25 mouse cellular contexts compared by ENCODE assay signal in genomic region chr8:46596530-46596929, GRCm38 (mm10). TPM values are rescaled to one million over a fixed set of nuclear protein-coding genes. Genes with fewer than 3 reads are reported as not detected.
DNase-seq lines count a peak whose midpoint lies in the region; ATAC-seq and TF ChIP-seq lines count a peak whose summit lies in the region.
"Had no signal": no experiment of that assay in that cellular context is flagged by ENCODE, and none has a peak within 500 bp of the region (broad histone marks: within the 10 kb centered on the region; RNA-seq: fewer than 3 reads in every experiment).

No protein-coding gene starts in this region.

- H3K9me3 ChIP-seq in liver, embryonic 13.5 days (replicated peaks): no peaks in the 10 kb centered on the region
- H3K9me3 ChIP-seq in liver, embryonic 11.5 days (ENCODE audit: control insufficient read depth, low read length): no peaks in the 10 kb centered on the region
- H3K9me3 ChIP-seq in MEL (replicated peaks; ENCODE audit: insufficient read depth, low read length): no peaks in the 10 kb centered on the region
- H3K9me3 ChIP-seq in forebrain, embryonic 12.5 days: no peaks in the 10 kb centered on the region
- H3K9me3 ChIP-seq: embryonic facial prominence, embryonic 10.5 days; embryonic facial prominence, embryonic 12.5 days; G1E had no signal

- WGBS in liver, embryonic 13.5 days (ENCODE audit: insufficient replicate concordance): 62% methylated on average over 2 of the region's 2 CpGs
- WGBS in liver, embryonic 11.5 days: 89% methylated on average over 2 of the region's 2 CpGs
- WGBS in macrophage (ENCODE audit: missing documents): 79% methylated on average over 2 of the region's 2 CpGs
- WGBS in forebrain, embryonic 12.5 days: 92% methylated on average over 2 of the region's 2 CpGs

- DNase-seq in liver, embryonic 13.5 days: no peak
- DNase-seq in liver, embryonic 11.5 days (ENCODE audit: low spot score): no peak
- DNase-seq in 3T3-L1 (ENCODE audit: low read depth, low spot score) (peak; percentile 17), MEL (ENCODE audit: low read depth, low spot score) (peak; percentile 57)
- DNase-seq in embryo, embryonic 10 days (ENCODE audit: low spot score): no peak
- no peak for DNase-seq in c-Kit-positive CD71-positive TER-119-positive erythroid progenitor cells, embryonic 14.5 days (ENCODE audit: low spot score)
- DNase-seq: adrenal gland, adult 2 months; adrenal gland, postnatal 10 days; adrenal gland, postnatal 25 days; B cell, adult 2 months; cerebellum, adult 11 months; cerebellum, adult 18-20 months; cerebellum, adult 8-10 months; cerebellum, adult 9-11 months; cerebellum, postnatal 14 days; cerebellum, postnatal 36 days had no signal

- H3K4me2 ChIP-seq in liver, embryonic 13.5 days: no peak overlapping the region
- H3K4me2 ChIP-seq in liver, embryonic 11.5 days: no peak overlapping the region
- no peak overlapping the region for H3K4me2 ChIP-seq in forebrain, embryonic 12.5 days
- H3K4me2 ChIP-seq: embryonic facial prominence, embryonic 12.5 days had no signal

- no peak for TF ChIP-seq RAD21 in MEL (IDR thresholded peaks at IDR 0.05; ENCODE audit: low read depth, low read length)

- H3K79me2 ChIP-seq in MEL (ENCODE audit: control insufficient read depth, insufficient read depth, low read length, poor library complexity): no peaks in the 10 kb centered on the region; the same call in 1 of the 2 replicates
- H3K79me2 ChIP-seq in macrophage (ENCODE audit: inconsistent target): no peaks in the 10 kb centered on the region

- TF ChIP-seq POLR2A in MEL (IDR thresholded peaks at IDR 0.05; ENCODE audit: control insufficient read depth in 1 of 2, insufficient read depth in 1 of 2, low read depth in 1 of 2, low read length in 2 of 2, poor library complexity in 1 of 2): no peak

- TF ChIP-seq CTCF in MEL (IDR thresholded peaks at IDR 0.05 in 2 of 3, conservative IDR thresholded peaks at IDR 0.05 in 1 of 3; ENCODE audit: control insufficient read depth in 1 of 3, insufficient read depth in 1 of 3, low read depth in 2 of 3, low read length in 3 of 3, poor library complexity in 1 of 3, severe bottlenecking in 1 of 3): no peak

- H3K4me1 ChIP-seq in liver, embryonic 13.5 days (replicated peaks): peaks cover 64% of the 10 kb centered on the region
- peaks cover 35% of the 10 kb centered on the region for H3K4me1 ChIP-seq in liver, embryonic 11.5 days (replicated peaks; ENCODE audit: control insufficient read depth, insufficient read depth, low read length)
- peaks cover 34 to 68% of the 10 kb centered on the region in 2 experiments for H3K4me1 ChIP-seq in MEL (ENCODE audit: control insufficient read depth in 1 of 2, insufficient read depth in 2 of 2, low read length in 2 of 2)
- H3K4me1 ChIP-seq in forebrain, embryonic 12.5 days: no peaks in the 10 kb centered on the region

- peaks cover 37% of the 10 kb centered on the region for H3K36me3 ChIP-seq in liver, embryonic 13.5 days
- H3K36me3 ChIP-seq in liver, embryonic 11.5 days (ENCODE audit: control insufficient read depth, insufficient read depth, low read length): no peaks in the 10 kb centered on the region; the same call in 1 of the 2 replicates
- H3K36me3 ChIP-seq in MEL (ENCODE audit: control insufficient read depth in 1 of 2, insufficient read depth in 2 of 2, low read length in 2 of 2) (peaks cover 0 to 75% of the 10 kb centered on the region in 2 experiments; a peak in 2 of 4 replicates), macrophage (ENCODE audit: inconsistent target) (no peaks in the 10 kb centered on the region)
- H3K36me3 ChIP-seq in forebrain, embryonic 12.5 days (replicated peaks): no peaks in the 10 kb centered on the region

- H3K9ac ChIP-seq in liver, embryonic 13.5 days: no peak overlapping the region
- H3K9ac ChIP-seq in liver, embryonic 11.5 days (ENCODE audit: low read depth, low read length): no peak overlapping the region
- 0 out of 2 replicates have a peak overlapping the region, but pooled peaks have one; percentile 57 for H3K9ac ChIP-seq in MEL (ENCODE audit: control insufficient read depth, low read depth, low read length, poor library complexity, severe bottlenecking)
- H3K9ac ChIP-seq in forebrain, embryonic 12.5 days: no peak overlapping the region
- H3K9ac ChIP-seq: embryonic facial prominence, embryonic 12.5 days had no signal

- no peak for TF ChIP-seq EP300 in MEL (IDR thresholded peaks at IDR 0.05; ENCODE audit: low read depth in 1 of 2, low read length in 2 of 2)

- peak overlapping the region; percentile 48 for H3K27ac ChIP-seq in liver, embryonic 13.5 days
- no peak overlapping the region for H3K27ac ChIP-seq in liver, embryonic 11.5 days (ENCODE audit: low read depth, low read length)
- H3K27ac ChIP-seq in MEL (ENCODE audit: control insufficient read depth, low read depth, low read length) (peak overlapping the region; percentile 98), macrophage (peak overlapping the region; percentile 75)
- no peak overlapping the region for H3K27ac ChIP-seq in forebrain, embryonic 12.5 days
- H3K27ac ChIP-seq: embryonic facial prominence, embryonic 10.5 days; embryonic facial prominence, embryonic 12.5 days had no signal

- ATAC-seq in liver, embryonic 13.5 days (ENCODE audit: low read depth): no peak
- ATAC-seq in liver, embryonic 11.5 days (replicated peaks; ENCODE audit: low FRiP score): no peak
- no peak for ATAC-seq in forebrain, embryonic 12.5 days (ENCODE audit: low FRiP score)
- ATAC-seq: CD4-positive, CD25-positive, alpha-beta regulatory T cell, adult 4 months; forebrain, embryonic 14.5 days; forebrain, embryonic 16.5 days had no signal

- no peak overlapping the region for H3K4me3 ChIP-seq in liver, embryonic 13.5 days (replicated peaks)
- no peak overlapping the region for H3K4me3 ChIP-seq in liver, embryonic 11.5 days (ENCODE audit: low read depth, low read length)
- H3K4me3 ChIP-seq in MEL (ENCODE audit: control insufficient read depth in 1 of 2, insufficient read depth in 1 of 2, low read depth in 2 of 2, low read length in 2 of 2) (no peak overlapping the region), macrophage (ENCODE audit: inconsistent target) (no peak overlapping the region)
- H3K4me3 ChIP-seq in forebrain, embryonic 12.5 days (replicated peaks): no peak overlapping the region
- H3K4me3 ChIP-seq: embryonic facial prominence, embryonic 10.5 days; embryonic facial prominence, embryonic 12.5 days had no signal

- no peaks in the 10 kb centered on the region for H3K27me3 ChIP-seq in liver, embryonic 13.5 days
- H3K27me3 ChIP-seq in liver, embryonic 11.5 days (replicated peaks; ENCODE audit: control insufficient read depth, insufficient read depth, low read length): no peaks in the 10 kb centered on the region
- H3K27me3 ChIP-seq in MEL (ENCODE audit: control insufficient read depth in 1 of 2, insufficient read depth in 2 of 2, low read length in 2 of 2): no peaks in the 10 kb centered on the region
- H3K27me3 ChIP-seq in forebrain, embryonic 12.5 days: no peaks in the 10 kb centered on the region
- H3K27me3 ChIP-seq: CH12.LX; embryonic facial prominence, embryonic 12.5 days had no signal

TF ChIP-seq in MEL, 35 proteins besides CTCF, POLR2A, EP300 and RAD21 (continues in another document):
- TF ChIP-seq E2F4 (IDR thresholded peaks at IDR 0.05; ENCODE audit: borderline replicate concordance, low read depth, low read length): no peak
- TF ChIP-seq MAZ (IDR thresholded peaks at IDR 0.05; ENCODE audit: low read depth, low read length): no peak
- no peak for TF ChIP-seq BHLHE40 (IDR thresholded peaks at IDR 0.05; ENCODE audit: borderline replicate concordance, low read depth, low read length)

RNA-seq across cellular contexts. Expression of gene Primpol, which starts 20.5 kb away (rescaled TPM):
- 9.9 and 12.7 TPM in 2 replicates for polyA plus RNA-seq in liver, embryonic 13.5 days (2015; fragmentation: Nextera tagmentation; extraction: Ambion mirVana)
- polyA plus RNA-seq in liver, embryonic 11.5 days (2014; fragmentation: Nextera tagmentation; extraction: Ambion mirVana): 16.4 and 18.5 TPM in 2 replicates
- 7.1 and 7.7 TPM in 2 replicates for total RNA-seq in MEL (2012; rRNA removed)
- polyA plus RNA-seq in MEL (2012; ENCODE audit: insufficient read depth in 1 of 2, insufficient read length in 2 of 2, low read depth in 1 of 2, low replicate concordance in 2 of 2, missing spikeins in 1 of 2) (10 to 100 TPM in 1 of 2 experiments, not detected in 1; 11.6 TPM), macrophage (2018) (7.1 to 10.2 TPM (median 9.5 TPM) in 3 replicates)
- total RNA-seq in macrophage (2018; cell fraction: chromatin; rRNA removed): 10 to 100 TPM in 21 of 26 experiments, 1 to 10 TPM in 5; 3.4 to 50.0 (median 28.1) TPM
- total RNA-seq in macrophage (2018; cell fraction: cytosol; rRNA removed): 10 to 100 TPM in 3 of 26 experiments, 1 to 10 TPM in 23; 4.6 to 11.1 (median 7.9) TPM
- total RNA-seq in macrophage (2018; cell fraction: nucleus; rRNA removed): 10 to 100 TPM in 18 of 26 experiments, 1 to 10 TPM in 8; 2.9 to 36.3 (median 20.0) TPM
- 10.2 and 10.9 TPM in 2 replicates for polyA plus RNA-seq in forebrain, embryonic 12.5 days (2016; fragmentation: Nextera tagmentation; extraction: Ambion mirVana)

RNA-seq across cellular contexts. Expression of gene Casp3, which starts 20.6 kb away (rescaled TPM):
- 78.4 and 101 TPM in 2 replicates for polyA plus RNA-seq in liver, embryonic 13.5 days (2015; fragmentation: Nextera tagmentation; extraction: Ambion mirVana)
- 155 and 175 TPM in 2 replicates for polyA plus RNA-seq in liver, embryonic 11.5 days (2014; fragmentation: Nextera tagmentation; extraction: Ambion mirVana)
- 185 and 187 TPM in 2 replicates for total RNA-seq in MEL (2012; rRNA removed)
- polyA plus RNA-seq in MEL (2012; ENCODE audit: insufficient read depth in 1 of 2, insufficient read length in 2 of 2, low read depth in 1 of 2, low replicate concordance in 2 of 2, missing spikeins in 1 of 2) (100 to 1,000 TPM in 1 of 2 experiments, 10 to 100 TPM in 1; 74.7 to 157 TPM), macrophage (2018) (28.5 to 32.4 TPM (median 32.2 TPM) in 3 replicates)
- 10 to 100 TPM in 19 of 26 experiments, 1 to 10 TPM in 7; 2.5 to 43.2 (median 15.9) TPM for total RNA-seq in macrophage (2018; cell fraction: chromatin; rRNA removed)
- 10 to 100 TPM; 20.7 to 72.5 (median 35.0) TPM for total RNA-seq in macrophage (2018; cell fraction: cytosol; rRNA removed)
- 10 to 100 TPM in 21 of 26 experiments, 1 to 10 TPM in 5; 7.2 to 57.9 (median 26.9) TPM for total RNA-seq in macrophage (2018; cell fraction: nucleus; rRNA removed)
- 180 and 188 TPM in 2 replicates for polyA plus RNA-seq in forebrain, embryonic 12.5 days (2016; fragmentation: Nextera tagmentation; extraction: Ambion mirVana)

RNA-seq across cellular contexts. Expression of gene Cenpu, which starts 44.7 kb away (rescaled TPM):
- polyA plus RNA-seq in liver, embryonic 13.5 days (2015; fragmentation: Nextera tagmentation; extraction: Ambion mirVana): 21.6 and 25.9 TPM in 2 replicates
- polyA plus RNA-seq in liver, embryonic 11.5 days (2014; fragmentation: Nextera tagmentation; extraction: Ambion mirVana): 22.0 and 29.8 TPM in 2 replicates
- 20.6 and 30.7 TPM in 2 replicates for total RNA-seq in MEL (2012; rRNA removed)
- 100 to 1,000 TPM in 1 of 2 experiments, 10 to 100 TPM in 1; 42.5 to 446 TPM for polyA plus RNA-seq in MEL (2012; ENCODE audit: insufficient read depth in 1 of 2, insufficient read length in 2 of 2, low read depth in 1 of 2, low replicate concordance in 2 of 2, missing spikeins in 1 of 2)
- total RNA-seq in macrophage (2018; cell fraction: chromatin; rRNA removed): 10 to 100 TPM in 21 of 26 experiments, 1 to 10 TPM in 5; 2.1 to 59.2 (median 31.3) TPM
- 1 to 10 TPM; 3.5 to 7.6 (median 6.0) TPM for total RNA-seq in macrophage (2018; cell fraction: cytosol; rRNA removed)
- 10 to 100 TPM in 15 of 26 experiments, 1 to 10 TPM in 11; 4.0 to 35.7 (median 10.8) TPM for total RNA-seq in macrophage (2018; cell fraction: nucleus; rRNA removed)
- 5.9 to 18.6 TPM (median 9.6 TPM) in 3 replicates for polyA plus RNA-seq in macrophage (2018)
- 27.4 and 36.4 TPM in 2 replicates for polyA plus RNA-seq in forebrain, embryonic 12.5 days (2016; fragmentation: Nextera tagmentation; extraction: Ambion mirVana)

Comparison
In these comparisons a context has a peak if more than half of its experiments do, and no peak if none do; other contexts are left out.
1. H3K27ac ChIP-seq: peak in liver, embryonic 13.5 days (single experiment), MEL (single experiment) and macrophage (single experiment); none in liver, embryonic 11.5 days (single experiment) and forebrain, embryonic 12.5 days (single experiment).
2. DNase-seq: peak in 3T3-L1 (single experiment) and MEL (single experiment); none in liver, embryonic 13.5 days (single experiment), liver, embryonic 11.5 days (single experiment), embryo, embryonic 10 days (single experiment) and c-Kit-positive CD71-positive TER-119-positive erythroid progenitor cells, embryonic 14.5 days (single experiment).